Mouse (Mus musculus): ENCODE results near the gene Rbm11.

Gene Rbm11

DNA sequence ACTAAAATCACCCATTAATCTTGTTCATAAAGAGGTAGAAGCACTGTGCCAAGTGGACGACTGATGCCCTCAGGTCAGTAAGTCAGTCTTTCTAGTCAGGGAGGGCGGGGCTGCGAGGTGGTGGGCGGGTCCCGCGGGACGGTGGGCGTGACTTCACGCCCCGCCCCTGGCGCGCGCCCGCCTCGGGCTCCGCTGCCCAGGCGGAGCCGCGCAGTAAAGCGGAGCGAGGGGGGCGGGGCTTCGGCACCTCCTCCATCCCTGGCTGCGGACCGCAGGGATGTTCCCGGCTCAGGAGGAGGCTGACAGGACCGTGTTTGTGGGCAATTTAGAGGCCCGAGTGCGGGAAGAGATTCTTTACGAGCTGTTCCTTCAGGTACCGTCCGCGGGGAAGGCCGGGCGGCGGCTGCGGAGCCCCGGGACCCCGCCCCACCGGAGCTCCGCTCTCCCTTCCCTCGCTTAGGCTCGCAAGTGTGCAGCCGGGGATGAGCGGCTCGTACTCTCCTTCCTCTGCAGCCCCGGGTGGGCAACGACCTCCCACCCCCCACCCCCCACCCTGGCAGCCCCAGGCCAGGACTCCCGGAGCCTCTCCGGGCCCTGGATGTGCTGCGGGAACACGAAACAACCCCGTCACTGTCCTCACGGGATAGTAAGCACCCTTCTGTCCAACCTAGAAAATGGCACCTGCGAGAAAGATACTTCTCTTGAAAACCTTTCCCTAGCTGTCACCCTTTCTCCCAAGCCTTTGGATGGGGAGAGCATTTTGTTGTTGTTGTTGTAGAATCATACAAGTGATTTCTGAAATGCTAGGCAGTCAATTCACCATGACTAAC, at the start of gene Rbm11:
Rbm11 (plus strand) TSS at position 174 of the 830 bp plus-strand sequence.
- peak; percentile 77 for DNase-seq

DNA sequence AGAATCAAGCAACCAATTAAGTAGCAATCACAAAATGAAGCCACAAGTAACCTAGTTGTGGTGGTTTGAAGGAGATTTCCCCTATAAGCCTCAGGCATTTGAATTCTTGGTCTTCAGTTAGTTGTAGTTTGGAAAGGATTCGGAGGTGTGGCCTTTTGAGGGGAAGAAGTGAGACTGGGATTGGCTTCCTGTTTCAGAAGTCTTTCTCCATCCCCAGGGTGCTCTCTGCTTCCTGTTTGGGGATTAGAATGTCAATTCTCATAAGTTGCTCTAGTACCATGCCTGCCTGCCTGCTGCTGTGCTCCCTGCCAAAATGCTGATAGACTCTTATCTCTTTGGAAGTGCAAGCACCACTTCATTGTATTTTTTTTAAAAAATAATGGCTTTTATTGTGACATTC, 47.3 kb upstream of the Rbm11 start:
- DNase-seq: no peak

DNA sequence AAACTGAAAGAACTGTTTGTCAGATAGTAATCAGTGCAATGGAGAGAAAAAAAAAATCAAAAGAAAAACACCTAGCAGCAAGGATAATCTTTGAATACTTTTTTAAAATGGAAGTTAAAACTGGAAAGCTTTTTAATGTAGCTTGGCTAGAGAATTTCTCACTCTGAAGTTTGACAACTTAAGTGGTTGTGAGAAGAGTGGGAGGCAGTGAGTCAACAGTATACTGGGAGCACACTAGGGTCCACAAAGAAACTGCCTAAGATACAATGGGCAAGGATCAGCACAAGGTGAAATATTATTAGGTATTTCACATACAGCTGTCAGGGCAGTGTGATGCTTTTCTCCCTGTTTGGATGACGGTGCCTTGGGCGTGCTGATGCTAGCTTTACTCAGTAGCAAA, 29.7 kb upstream of the Rbm11 start:
- DNase-seq: no peak

DNA sequence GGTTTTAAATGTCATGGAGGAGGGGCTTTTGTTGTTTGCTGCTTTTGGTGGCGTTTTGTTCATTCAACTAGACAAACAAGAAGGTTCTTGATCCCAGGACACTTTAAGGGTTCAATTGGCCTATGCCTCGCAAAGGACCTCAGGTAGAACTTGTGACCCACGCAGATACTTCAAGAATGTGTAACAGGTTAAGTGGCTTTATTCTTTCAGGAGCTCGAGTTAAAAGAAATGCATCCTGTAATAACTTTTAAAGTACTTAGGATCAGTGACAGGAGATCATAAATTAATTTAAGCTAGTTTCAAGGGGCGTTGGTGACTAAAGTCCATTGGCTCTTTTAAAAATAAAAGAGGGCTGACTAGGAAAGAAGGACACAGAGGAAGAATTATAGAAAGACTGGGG, 10.4 kb upstream of the Rbm11 start:
- DNase-seq: no peak

DNA sequence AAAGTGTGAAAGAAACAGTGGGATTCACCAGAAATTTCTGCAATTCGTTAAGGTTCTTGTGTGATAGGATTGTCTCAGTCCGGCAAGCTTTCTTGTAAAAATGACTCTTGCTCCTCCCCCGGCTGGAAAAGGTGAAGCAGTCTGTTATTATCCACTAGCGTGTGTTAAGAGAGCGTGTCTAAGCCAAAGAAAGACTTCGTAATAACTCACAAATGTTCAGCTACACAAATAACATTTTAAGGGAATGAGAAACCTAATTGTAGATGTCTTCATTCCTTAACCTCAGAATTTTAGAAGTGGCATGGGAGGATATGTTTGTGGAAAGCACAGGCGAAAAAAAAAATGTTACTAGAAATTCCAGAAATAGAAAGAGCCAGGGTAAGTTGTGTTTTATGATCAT, 6.7 kb upstream of the Rbm11 start, which contains the start of gene Lipi:
Lipi (minus strand) TSS at position 101 of the 400 bp plus-strand sequence.
- DNase-seq: no peak

DNA sequence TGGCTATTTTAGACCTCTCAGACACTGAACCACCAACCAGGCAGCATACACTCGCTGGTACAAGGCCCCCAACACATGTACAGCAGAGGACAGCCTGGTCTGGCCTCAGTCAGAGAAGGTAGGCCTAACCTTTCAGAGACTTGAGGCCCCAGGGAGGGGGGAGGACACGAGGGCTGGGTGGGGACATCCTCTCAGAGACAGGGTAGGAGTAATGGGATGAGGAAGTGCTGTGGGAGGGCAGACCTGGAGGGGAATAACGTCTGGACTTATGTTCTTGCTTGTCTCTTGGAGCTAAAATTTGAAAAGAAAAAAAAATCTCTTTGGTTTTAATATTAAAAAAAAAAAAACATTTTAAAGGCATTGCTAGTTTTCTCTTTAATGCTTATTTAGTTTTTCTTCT, 6.2 kb upstream of the Rbm11 start:
- no peak for DNase-seq

DNA sequence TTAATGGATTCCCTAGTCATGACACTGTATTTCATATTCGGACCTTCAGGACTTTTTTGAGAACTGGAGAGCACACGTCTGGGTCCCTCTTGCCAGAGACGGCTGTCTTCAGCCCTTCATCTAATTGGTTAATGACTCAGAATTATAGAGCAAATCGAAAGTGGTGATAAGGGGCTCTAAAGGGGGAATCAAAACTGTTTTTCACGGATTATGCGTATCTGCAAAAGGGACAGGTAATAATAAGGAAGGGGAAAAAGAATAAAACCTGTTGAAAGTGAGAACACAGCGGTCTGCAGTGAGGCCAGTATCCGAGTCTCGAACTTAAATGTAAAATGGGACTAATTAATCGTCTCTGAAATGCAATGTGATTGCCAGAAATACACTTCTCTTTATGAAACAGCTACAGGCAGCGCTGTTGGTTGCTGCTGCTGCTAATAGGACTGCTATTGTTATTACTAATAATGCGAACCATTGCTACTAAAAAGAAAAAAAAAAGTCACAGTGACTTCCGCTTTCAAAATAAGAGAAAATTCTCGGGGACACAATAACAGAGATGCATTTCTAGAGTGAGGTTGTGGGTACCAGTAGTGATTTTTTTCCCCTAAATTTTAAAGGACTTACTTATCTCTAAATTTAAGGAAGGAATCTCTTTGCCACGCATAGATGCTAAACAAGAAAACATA, 998 bp downstream of the Rbm11 start:
- DNase-seq: no peak

DNA sequence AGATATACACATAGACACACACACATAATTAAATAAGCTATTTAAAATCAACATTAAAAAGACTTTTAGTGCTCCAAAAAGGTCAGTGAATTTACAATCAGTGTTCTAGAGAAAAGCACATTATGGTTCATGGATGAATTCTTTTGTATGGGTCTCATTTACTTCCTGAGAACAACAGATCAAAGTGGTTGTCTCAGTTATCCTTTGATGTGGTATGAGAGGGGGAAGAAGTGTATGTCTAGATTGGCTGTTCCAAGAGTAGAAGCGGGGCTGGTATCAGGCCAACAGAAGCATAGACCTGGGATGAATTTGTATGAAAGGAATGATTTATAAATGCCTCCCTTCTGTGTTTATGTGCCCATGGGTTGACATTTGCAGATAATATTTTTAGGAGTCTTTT, 13.8 kb downstream of the Rbm11 start:
- no peak for DNase-seq

DNA sequence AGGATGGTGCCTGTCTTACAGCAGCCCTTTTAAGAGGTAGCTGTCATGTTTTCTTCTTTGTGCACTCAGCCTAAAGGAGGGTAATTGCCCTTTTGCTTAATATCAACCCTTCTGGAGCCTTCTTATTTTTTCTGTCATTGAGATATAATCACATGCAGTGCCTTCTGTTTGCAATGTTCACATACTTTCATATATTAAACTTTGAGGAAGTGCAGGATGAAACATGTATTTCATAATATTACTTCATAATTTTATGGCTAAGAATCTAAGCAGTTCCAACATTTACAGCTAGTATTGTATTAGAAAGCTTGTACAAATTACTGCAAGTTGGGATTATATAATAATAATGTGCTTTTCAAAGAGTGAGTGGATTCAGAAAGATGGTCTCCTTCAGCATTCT, 19.9 kb downstream of the Rbm11 start:
- no peak for DNase-seq

DNA sequence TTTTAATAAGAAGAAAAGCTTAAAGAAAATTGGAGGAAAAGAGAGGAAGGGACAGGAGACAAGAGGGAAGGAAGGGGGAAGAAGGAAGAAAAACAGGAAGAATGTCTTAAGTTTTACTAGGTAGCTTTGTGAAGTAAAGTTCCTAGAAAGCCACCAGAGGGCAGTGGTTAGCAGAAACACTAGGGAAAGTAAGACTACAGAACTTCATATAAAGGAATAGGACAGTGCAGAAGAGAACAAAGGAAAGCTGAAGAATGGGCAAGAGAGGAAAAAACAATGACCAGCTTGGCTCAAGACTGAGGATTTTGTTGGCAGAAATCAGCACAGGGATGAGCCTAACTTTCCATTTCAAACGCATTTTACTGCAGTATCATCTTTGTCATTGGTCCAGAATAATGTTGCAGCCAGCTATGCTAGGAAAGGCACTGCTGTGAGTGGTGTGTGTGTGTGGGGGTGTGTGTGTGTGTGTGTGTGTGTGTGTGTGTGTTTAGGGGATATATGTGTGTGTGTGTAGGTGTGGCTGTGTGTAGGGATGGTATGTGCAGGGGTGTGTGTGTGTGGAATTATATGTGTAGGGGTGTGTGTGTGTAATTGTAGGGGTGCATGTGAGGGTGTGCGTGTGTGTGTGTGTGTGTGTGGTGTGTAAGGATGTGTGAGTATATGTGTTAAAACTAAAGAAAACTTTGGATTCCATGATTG, 25.2 kb downstream of the Rbm11 start:
- peak; percentile 24 for DNase-seq

DNA sequence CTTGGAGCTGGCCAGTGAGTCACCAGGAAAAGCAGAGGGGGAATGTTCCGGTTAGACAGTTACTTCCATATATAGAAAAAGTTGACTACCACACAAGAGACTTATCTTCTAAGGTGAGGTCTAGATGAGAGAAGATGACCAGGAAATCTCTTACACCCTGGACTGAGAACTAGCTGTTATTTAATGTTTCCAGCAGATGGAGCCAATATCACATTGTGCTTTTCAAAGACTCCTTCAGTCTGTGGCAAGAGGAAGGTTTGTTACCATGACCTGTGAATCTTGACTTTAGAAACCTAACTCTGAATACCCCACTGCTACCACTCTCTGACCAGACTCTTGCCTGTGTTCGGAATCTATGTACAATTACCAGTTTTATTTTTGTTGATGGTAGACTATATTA, 35.2 kb downstream of the Rbm11 start:
- no peak for DNase-seq
